Mouse (Mus musculus) limb, embryonic 14.5 days (tissue): ENCODE results near the gene Kantr. TPM values are rescaled to one million over a fixed set of nuclear protein-coding genes. Genes with fewer than 3 reads are reported as not detected.
"Not testable (repeated sequence)": the region's sequence is repeated elsewhere in the genome, so short reads cannot be mapped to it uniquely, and the experiment has no call there.

ENCODE experiments used
- ATAC-seq: fragments of 200-750 bp; cut with Nextera tagmentation; 2 replicates; pipeline ENCODE4 v1.8.0; 2017; ENCODE audit warnings: low read depth, moderate number of reproducible peaks, moderate TSS enrichment; ENCODE audit not compliant: low FRiP score
- DNase-seq: peaks from one replicate; pipeline ENCODE4 v3.0.0-alpha.2; 2015; ENCODE audit warnings: low spot score
- H3K27ac ChIP-seq: fragments of 300-500 bp; sonication (generic); replicated peaks from 2 replicates; pipeline ENCODE4 v1.5.1; 2014; ENCODE audit warnings: low read depth, mild to moderate bottlenecking, low read length, moderate library complexity, mixed read lengths
- H3K27me3 ChIP-seq: fragments of 300-500 bp; sonication (generic); 2 replicates; pipeline ENCODE4 v1.6.1; 2014; ENCODE audit warnings: low read length, mixed read lengths; ENCODE audit not compliant: control insufficient read depth, insufficient read depth
- H3K36me3 ChIP-seq: fragments of 300-500 bp; sonication (generic); 2 replicates; pipeline ENCODE4 v1.6.1; 2014; ENCODE audit warnings: mild to moderate bottlenecking, low read length, moderate library complexity, mixed read lengths; ENCODE audit not compliant: control insufficient read depth, insufficient read depth
- H3K4me1 ChIP-seq: fragments of 300-500 bp; sonication (generic); 2 replicates; pipeline ENCODE4 v1.6.1; 2014; ENCODE audit warnings: antibody characterized with exemption, low read length, mixed read lengths; ENCODE audit not compliant: control insufficient read depth, insufficient read depth
- H3K4me2 ChIP-seq: fragments of 300-500 bp; sonication (generic); replicated peaks from 2 replicates; pipeline ENCODE4 v1.6.1; 2014; ENCODE audit warnings: low read depth, mild to moderate bottlenecking, low read length, moderate library complexity; ENCODE audit not compliant: severe bottlenecking
- H3K4me3 ChIP-seq: fragments of 300-500 bp; sonication (generic); replicated peaks from 2 replicates; pipeline ENCODE4 v1.5.1; 2014; ENCODE audit warnings: low read length
- H3K9ac ChIP-seq: fragments of 300-500 bp; sonication (generic); 2 replicates; pipeline ENCODE4 v1.6.1; 2014; ENCODE audit warnings: mild to moderate bottlenecking, low read depth, low read length, moderate library complexity; ENCODE audit not compliant: severe bottlenecking
- H3K9me3 ChIP-seq: fragments of 300-500 bp; sonication (generic); 2 replicates; pipeline ENCODE4 v1.6.1; 2016; ENCODE audit warnings: low read length; ENCODE audit not compliant: control insufficient read depth
- POLR2A ChIP-seq: fragments of 200-500 bp; IDR thresholded peaks from 2 replicates; pipeline ENCODE4 v1.8.0; 2012; ENCODE audit warnings: inconsistent platforms, mild to moderate bottlenecking, moderate library complexity, borderline replicate concordance; ENCODE audit not compliant: insufficient read depth, insufficient read length; ENCODE audit errors: extremely low read depth
- WGBS: fragments of 180-500 bp; shearing (Covaris S2); extraction: QIAGEN DNeasy Blood & Tissue Kit; methylation state at CpG from one replicate; pipeline ENCODE4 v1.1.7; 2014; 5-methylcytosine and 5-hydroxymethylcytosine counted together
- polyA plus RNA-seq, 2 experiments: library from polyadenylated mRNA; depleted of rRNA in 1 of 2; stranded (reverse) in 1 of 2; unstranded in 1 of 2; fragments of >200 nt; fragmentation: Nextera tagmentation in 1 of 2; extraction: Ambion mirVana in 1 of 2; gene quantifications; 2 replicates each; pipeline versions ENCODE4 v1.2.1 to v1.2.3; 2012 to 2014

Kantr gene
- polyA plus RNA-seq, 2 experiments, result 13.1 to 17.9 TPM

DNA sequence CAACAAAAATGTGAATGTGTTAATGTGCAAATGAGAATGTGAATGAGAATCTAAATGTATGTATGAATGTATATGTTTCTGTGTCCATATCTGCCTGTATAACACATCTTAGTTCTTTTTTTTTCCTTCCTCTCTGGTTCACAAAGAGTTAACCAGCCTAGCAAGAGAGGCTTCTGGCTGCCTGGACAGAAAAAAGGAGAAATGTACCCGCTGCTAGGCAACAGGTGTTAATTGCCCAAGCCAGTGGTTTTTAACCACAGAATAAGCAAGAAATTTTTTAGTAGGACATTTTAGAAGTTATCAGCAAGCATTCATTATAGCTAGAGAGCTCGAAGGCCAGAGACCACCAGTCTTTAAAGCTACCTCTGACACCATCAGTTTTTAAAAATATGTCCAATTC, 4.5 kb downstream of the Kantr start:
- DNase-seq, result no peak
- no peak for ATAC-seq
- no peak overlapping the region for H3K4me3 ChIP-seq
- H3K27me3 ChIP-seq, result no peaks in the 10 kb centered on the region
- no peaks in the 10 kb centered on the region; the same call in 1 of the 2 replicates for H3K36me3 ChIP-seq
- H3K9ac ChIP-seq, result no peak overlapping the region
- TF ChIP-seq POLR2A, result no peak
- 0 out of 2 replicates have a peak, but pooled peaks cover 2% of the 10 kb centered on the region for H3K4me1 ChIP-seq
- H3K4me2 ChIP-seq, result no peak overlapping the region
- H3K9me3 ChIP-seq, result no peaks in the 10 kb centered on the region
- WGBS, result 47% methylated on average over 2 of the region's 2 CpGs
- no peak overlapping the region for H3K27ac ChIP-seq

DNA sequence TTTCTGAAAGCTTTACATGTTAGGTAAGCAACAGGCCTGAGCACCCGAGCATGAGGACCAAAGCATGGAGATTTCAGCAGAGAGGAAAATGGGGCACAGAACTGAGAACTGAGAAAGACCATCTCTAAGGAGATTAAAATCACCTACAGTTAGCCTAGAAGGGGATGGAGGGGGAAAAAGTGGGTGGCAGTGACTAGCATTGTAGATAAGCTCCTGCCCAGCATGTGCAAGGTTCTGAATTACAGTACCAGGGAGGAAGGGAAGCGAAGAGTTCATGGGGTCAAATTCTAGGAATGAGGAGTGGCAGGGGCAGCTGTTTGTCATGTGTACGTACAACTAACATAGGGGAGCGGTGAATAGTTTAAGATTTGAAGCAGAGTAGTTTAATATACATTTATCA, 6.8 kb downstream of the Kantr start:
- DNase-seq, result no peak
- WGBS, result 75% methylated on average over 4 of the region's 4 CpGs
- Histone ChIP-seq H3K4me2 (no peak overlapping the region), H3K4me1 (no peaks in the 10 kb centered on the region), H3K9me3 (no peaks in the 10 kb centered on the region), H3K27me3 (no peaks in the 10 kb centered on the region), H3K4me3 (no peak overlapping the region), H3K27ac (no peak overlapping the region), H3K36me3 (no peaks in the 10 kb centered on the region; the same call in 1 of the 2 replicates), H3K9ac (no peak overlapping the region)
- ATAC-seq, result no peak
- TF ChIP-seq POLR2A, result no peak

- H3K36me3 ChIP-seq, result no peaks in the 10 kb centered on the region
- H3K9me3 ChIP-seq, result no peaks in the 10 kb centered on the region
- no peak overlapping the region for H3K9ac ChIP-seq
- DNase-seq, result peak; percentile 52
- H3K27me3 ChIP-seq, result no peaks in the 10 kb centered on the region
- ATAC-seq, result no peak
- WGBS, result 68% methylated on average over 2 of the region's 2 CpGs
- H3K27ac ChIP-seq, result no peak overlapping the region
- no peak overlapping the region for H3K4me2 ChIP-seq
- TF ChIP-seq POLR2A, result no peak
- no peaks in the 10 kb centered on the region for H3K4me1 ChIP-seq
- no peak overlapping the region for H3K4me3 ChIP-seq
Measured at GRCm38 (mm10) chrX:152307942-152308341, 19.4 kb downstream of the Kantr start.

DNA sequence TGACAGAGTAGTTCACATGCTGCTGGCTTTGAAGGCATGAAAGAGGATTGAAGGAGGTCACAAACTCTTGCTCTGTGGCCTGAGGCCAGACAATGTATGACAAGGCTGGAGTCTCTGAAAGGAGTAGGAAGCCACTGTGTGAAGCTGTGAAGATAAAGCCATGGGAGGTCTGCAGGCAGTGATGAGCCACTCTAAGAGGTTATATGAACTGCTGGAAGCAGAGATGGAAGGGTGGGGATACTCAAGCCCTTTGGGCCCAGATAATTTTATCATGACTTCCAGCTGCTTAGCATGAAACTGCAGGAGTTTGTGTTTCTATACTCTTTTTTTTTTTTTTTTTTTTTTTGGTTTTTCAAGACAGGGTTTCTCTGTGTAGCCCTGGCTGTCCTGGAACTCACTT, 19.9 kb downstream of the Kantr start:
- ATAC-seq (no peak), DNase-seq (no peak)
- Histone ChIP-seq H3K36me3 (no peaks in the 10 kb centered on the region), H3K4me2 (no peak overlapping the region), H3K27me3 (no peaks in the 10 kb centered on the region), H3K27ac (no peak overlapping the region), H3K9me3 (no peaks in the 10 kb centered on the region), H3K9ac (no peak overlapping the region), H3K4me1 (no peaks in the 10 kb centered on the region), H3K4me3 (no peak overlapping the region)
- no peak for TF ChIP-seq POLR2A

GRCm38 (mm10) chrX:152306224-152306623, 21.1 kb downstream of the Kantr start:
- ATAC-seq (no peak), DNase-seq (no peak)
- Histone ChIP-seq H3K36me3 (no peaks in the 10 kb centered on the region), H3K4me2 (no peak overlapping the region), H3K9ac (no peak overlapping the region), H3K4me1 (no peaks in the 10 kb centered on the region), H3K9me3 (no peaks in the 10 kb centered on the region), H3K27ac (no peak overlapping the region), H3K4me3 (no peak overlapping the region), H3K27me3 (no peaks in the 10 kb centered on the region; the same call in 1 of the 2 replicates)
- WGBS, result 69% methylated on average over 2 of the region's 2 CpGs
- no peak for TF ChIP-seq POLR2A

- not testable (repeated sequence) for H3K27me3 ChIP-seq, DNase-seq, H3K4me3 ChIP-seq, H3K27ac ChIP-seq, H3K4me1 ChIP-seq, H3K4me2 ChIP-seq, ATAC-seq, H3K9ac ChIP-seq, H3K36me3 ChIP-seq, H3K9me3 ChIP-seq
- 56% methylated on average over 1 of the region's 1 CpGs for WGBS
Measured at GRCm38 (mm10) chrX:152287026-152287425, 40.3 kb downstream of the Kantr start.
